Mouse (Mus musculus) heart, embryonic 16.5 days (tissue): Measurements from ENCODE around the gene Gm20388. TPM values are rescaled to one million over a fixed set of nuclear protein-coding genes. Genes with fewer than 3 reads are reported as not detected.
"Not testable (repeated sequence)": the region's sequence is repeated elsewhere in the genome, so short reads cannot be mapped to it uniquely, and the experiment has no call there.

Source experiments
- ATAC-seq: fragments of 200-750 bp; cut with Nextera tagmentation; replicated peaks from 2 replicates; pipeline ENCODE4 v1.8.0; 2017; ENCODE audit warnings: moderate number of reproducible peaks; ENCODE audit not compliant: insufficient read depth, low FRiP score; ENCODE audit errors: extremely low read depth
- H3K27ac ChIP-seq: fragments of 300-500 bp; sonication (generic); 2 replicates; pipeline ENCODE4 v1.5.1; 2014; ENCODE audit warnings: mild to moderate bottlenecking, low read length, control low read depth, moderate library complexity
- H3K27me3 ChIP-seq: fragments of 300-500 bp; sonication (generic); 2 replicates; pipeline ENCODE4 v1.6.1; 2014; ENCODE audit warnings: low read length, mixed read lengths; ENCODE audit not compliant: control insufficient read depth, insufficient read depth
- H3K36me3 ChIP-seq: fragments of 300-500 bp; sonication (generic); 2 replicates; pipeline ENCODE4 v1.6.1; 2014; ENCODE audit not compliant: control insufficient read depth, insufficient read depth
- H3K4me1 ChIP-seq: fragments of 300-500 bp; sonication (generic); 2 replicates; pipeline ENCODE4 v1.6.1; 2014; ENCODE audit warnings: low read length, mixed read lengths; ENCODE audit not compliant: control insufficient read depth, insufficient read depth
- H3K4me2 ChIP-seq: fragments of 300-500 bp; sonication (generic); 2 replicates; pipeline ENCODE4 v1.6.1; 2014; ENCODE audit warnings: low read depth, mild to moderate bottlenecking, control low read depth, low read length
- H3K4me3 ChIP-seq: fragments of 300-500 bp; sonication (generic); 2 replicates; pipeline ENCODE4 v1.5.1; 2014; ENCODE audit warnings: mild to moderate bottlenecking, control low read depth, low read length
- H3K9ac ChIP-seq: fragments of 300-500 bp; sonication (generic); 2 replicates; pipeline ENCODE4 v1.6.1; 2014; ENCODE audit warnings: low read length, control low read depth
- H3K9me3 ChIP-seq: fragments of 300-500 bp; sonication (generic); replicated peaks from 2 replicates; pipeline ENCODE4 v1.6.1; 2016; ENCODE audit warnings: low read length; ENCODE audit not compliant: control insufficient read depth
- WGBS: fragments of 180-500 bp; shearing (Covaris S2); extraction: QIAGEN DNeasy Blood & Tissue Kit; methylation state at CpG from one replicate; pipeline ENCODE4 v1.1.7; 2014; 5-methylcytosine and 5-hydroxymethylcytosine counted together
- polyA plus RNA-seq: library from polyadenylated mRNA; unstranded; fragments of >200 nt; fragmentation: Nextera tagmentation; extraction: Ambion mirVana; gene quantifications from 2 replicates; pipeline ENCODE4 v1.2.1, GENCODE M21; 2015

Gene Gm20388
- polyA plus RNA-seq, 1 experiment from 2014 or later = 4.5 TPM

GRCm38 (mm10) chr8:120363552-120364071 is 453.0 kb downstream of the Gm20388 start:
- Histone ChIP-seq H3K9me3 (no peaks in the 10 kb centered on the region), H3K9ac (peak overlapping the region; percentile 0; the same call in 1 of the 2 replicates), H3K4me2 (no peak overlapping the region), H3K27ac (peak overlapping the region; percentile 75), H3K4me3 (no peak overlapping the region), H3K27me3 (no peaks in the 10 kb centered on the region), H3K36me3 (no peaks in the 10 kb centered on the region), H3K4me1 (peaks cover 22% of the 10 kb centered on the region)
- 40% methylated on average over 10 of the region's 10 CpGs for WGBS
- ATAC-seq = peak; percentile 25; the same call in 1 of the 2 replicates

- Histone ChIP-seq H3K4me2 (no peak overlapping the region), H3K9ac (peak overlapping the region; percentile 0; the same call in 1 of the 2 replicates), H3K4me3 (no peak overlapping the region), H3K4me1 (peaks cover 28% of the 10 kb centered on the region), H3K27ac (peak overlapping the region; percentile 75), H3K9me3 (no peaks in the 10 kb centered on the region), H3K27me3 (no peaks in the 10 kb centered on the region), H3K36me3 (no peaks in the 10 kb centered on the region)
- WGBS = 34% methylated on average over 7 of the region's 7 CpGs
- 0 out of 2 replicates have a peak, but pooled peaks have one; percentile 2 for ATAC-seq
These were observed 453.6 kb downstream of the Gm20388 start for GRCm38 (mm10) chr8:120364093-120364725.

- no peak for ATAC-seq
- WGBS = 88% methylated on average over 6 of the region's 6 CpGs
- peaks cover 54% of the 10 kb centered on the region for H3K4me1 ChIP-seq
- no peaks in the 10 kb centered on the region for H3K27me3 ChIP-seq
- H3K9me3 ChIP-seq = no peaks in the 10 kb centered on the region
- no peaks in the 10 kb centered on the region for H3K36me3 ChIP-seq
- no peak overlapping the region for H3K27ac ChIP-seq
- no peak overlapping the region for H3K4me3 ChIP-seq
- no peak overlapping the region for H3K9ac ChIP-seq
- no peak overlapping the region for H3K4me2 ChIP-seq
These were observed 456.2 kb downstream of the Gm20388 start for GRCm38 (mm10) chr8:120366840-120367239.

GRCm38 (mm10) chr8:120368191-120368590 is 457.6 kb downstream of the Gm20388 start:
- not testable (repeated sequence) for H3K9ac ChIP-seq, ATAC-seq
- H3K4me1 ChIP-seq = peaks cover 66% of the 10 kb centered on the region

GRCm38 (mm10) chr8:120368814-120369649 is 458.4 kb downstream of the Gm20388 start:
- Histone ChIP-seq H3K27ac (peak overlapping the region; percentile 92), H3K9me3 (no peaks in the 10 kb centered on the region), H3K36me3 (no peaks in the 10 kb centered on the region), H3K4me3 (0 out of 2 replicates have a peak overlapping the region, but pooled peaks have one; percentile 8), H3K4me1 (peaks cover 69% of the 10 kb centered on the region), H3K4me2 (peak overlapping the region; percentile 38), H3K9ac (peak overlapping the region; percentile 44; the same call in 1 of the 2 replicates), H3K27me3 (no peaks in the 10 kb centered on the region)
- peak; percentile 88 for ATAC-seq
- WGBS = 15% methylated on average over 11 of the region's 11 CpGs

More at GRCm38 (mm10) chr8:120368191-120368590, 457.6 kb downstream of the Gm20388 start:
- H3K27ac ChIP-seq = peak overlapping the region; percentile 92
- WGBS = 76% methylated on average over 1 of the region's 1 CpGs
- H3K9me3 ChIP-seq, H3K27me3 ChIP-seq, H3K4me2 ChIP-seq, H3K4me3 ChIP-seq, H3K36me3 ChIP-seq: not testable (repeated sequence)

GRCm38 (mm10) chr8:120369956-120370355 is 459.3 kb downstream of the Gm20388 start:
- H3K4me2 ChIP-seq = no peak overlapping the region
- no peak overlapping the region; the same call in 1 of the 2 replicates for H3K9ac ChIP-seq
- WGBS = 33% methylated on average over 7 of the region's 7 CpGs
- H3K27me3 ChIP-seq = no peaks in the 10 kb centered on the region
- no peaks in the 10 kb centered on the region for H3K36me3 ChIP-seq
- H3K9me3 ChIP-seq = no peaks in the 10 kb centered on the region
- H3K4me3 ChIP-seq = no peak overlapping the region
- no peak for ATAC-seq
- H3K27ac ChIP-seq = peak overlapping the region; percentile 92
- peaks cover 71% of the 10 kb centered on the region for H3K4me1 ChIP-seq

GRCm38 (mm10) chr8:120370461-120370860 is 459.8 kb downstream of the Gm20388 start:
- no peaks in the 10 kb centered on the region for H3K9me3 ChIP-seq
- WGBS = 64% methylated on average over 4 of the region's 4 CpGs
- no peak overlapping the region for H3K4me3 ChIP-seq
- peaks cover 76% of the 10 kb centered on the region for H3K4me1 ChIP-seq
- no peak for ATAC-seq
- peak overlapping the region; percentile 92; the same call in 1 of the 2 replicates for H3K27ac ChIP-seq
- H3K4me2 ChIP-seq = no peak overlapping the region
- no peaks in the 10 kb centered on the region for H3K36me3 ChIP-seq
- no peaks in the 10 kb centered on the region for H3K27me3 ChIP-seq
- H3K9ac ChIP-seq = no peak overlapping the region

- Histone ChIP-seq H3K4me2 (no peak overlapping the region), H3K4me3 (no peak overlapping the region), H3K27me3 (no peaks in the 10 kb centered on the region), H3K9me3 (no peaks in the 10 kb centered on the region), H3K9ac (0 out of 2 replicates have a peak overlapping the region, but pooled peaks have one; percentile 24), H3K27ac (peak overlapping the region; percentile 83), H3K4me1 (peaks cover 77% of the 10 kb centered on the region), H3K36me3 (no peaks in the 10 kb centered on the region)
- no peak for ATAC-seq
- WGBS = 54% methylated on average over 5 of the region's 5 CpGs
These were observed 460.5 kb downstream of the Gm20388 start for GRCm38 (mm10) chr8:120371146-120371545.
